Mouse (Mus musculus) hindbrain, postnatal 0 days (tissue): ENCODE results near the gene Sf3b6. TPM values are rescaled to one million over a fixed set of nuclear protein-coding genes. Genes with fewer than 3 reads are reported as not detected.

Experiments used
- ATAC-seq: fragments of 200-750 bp; cut with Nextera tagmentation; 2 replicates; pipeline ENCODE4 v1.8.0; 2017; ENCODE audit warnings: mild to moderate bottlenecking, moderate TSS enrichment, moderate library complexity
- DNase-seq: peaks from one replicate; pipeline ENCODE4 v3.0.0-alpha.2; 2015; ENCODE audit warnings: low spot score
- H3K27ac ChIP-seq: fragments of 300-500 bp; sonication (generic); 2 replicates; pipeline ENCODE4 v1.5.1; 2014; ENCODE audit warnings: mild to moderate bottlenecking
- H3K27me3 ChIP-seq: fragments of 300-500 bp; sonication (generic); 2 replicates; pipeline ENCODE4 v1.6.1; 2014; ENCODE audit warnings: low read length, mixed read lengths; ENCODE audit not compliant: insufficient read depth
- H3K36me3 ChIP-seq: fragments of 300-500 bp; sonication (generic); 2 replicates; pipeline ENCODE4 v1.6.1; 2014; ENCODE audit warnings: low read length, mixed read lengths; ENCODE audit not compliant: insufficient read depth
- H3K4me1 ChIP-seq: fragments of 300-500 bp; sonication (generic); 2 replicates; pipeline ENCODE4 v1.6.1; 2014; ENCODE audit warnings: antibody characterized with exemption, low read length, mixed read lengths; ENCODE audit not compliant: insufficient read depth
- H3K4me2 ChIP-seq: fragments of 300-500 bp; sonication (generic); 2 replicates; pipeline ENCODE4 v1.6.1; 2014; ENCODE audit warnings: low read depth, mild to moderate bottlenecking, low read length, moderate library complexity, mixed read lengths
- H3K4me3 ChIP-seq: fragments of 300-500 bp; sonication (generic); 2 replicates; pipeline ENCODE4 v1.5.1; 2014; ENCODE audit warnings: low read length
- H3K9ac ChIP-seq: fragments of 300-500 bp; sonication (generic); replicated peaks from 2 replicates; pipeline ENCODE4 v1.6.1; 2014; ENCODE audit warnings: mild to moderate bottlenecking, low read length, moderate library complexity, mixed read lengths
- H3K9me3 ChIP-seq: fragments of 300-500 bp; sonication (generic); 2 replicates; pipeline ENCODE4 v1.6.1; 2016; ENCODE audit warnings: low read length, mixed read lengths
- CTCF ChIP-seq: IDR thresholded peaks from 2 replicates; pipeline ENCODE4 v1.5.1; 2016; ENCODE audit warnings: antibody characterized with exemption, control low read depth, low read depth
- WGBS: fragments of 180-500 bp; shearing (Covaris S2); extraction: QIAGEN DNeasy Blood & Tissue Kit; methylation state at CpG from one replicate; pipeline ENCODE4 v1.1.7; 2014; 5-methylcytosine and 5-hydroxymethylcytosine counted together
- polyA plus RNA-seq: library from polyadenylated mRNA; unstranded; fragments of >200 nt; fragmentation: Nextera tagmentation; extraction: Ambion mirVana; gene quantifications from 2 replicates; pipeline ENCODE4 v1.2.1, GENCODE M21; 2015
- total RNA-seq: library from RNA; depleted of rRNA; stranded (reverse); fragments of >200 nt; gene quantifications from 2 replicates; pipeline ENCODE4 v1.2.3, GENCODE M21; 2014; rRNA removed

Gene Sf3b6
- total RNA-seq (64.7 and 77.8 TPM in 2 replicates), polyA plus RNA-seq (299 and 347 TPM in 2 replicates)

- H3K27me3 ChIP-seq = no peaks in the 10 kb centered on the region
- peak within 1 kb of the TSS; percentile 63 for H3K4me3 ChIP-seq
- under 1% methylated on average over 49 of the region's 49 CpGs for WGBS
- H3K36me3 ChIP-seq = peaks cover 6% of the 10 kb centered on the region; the same call in 1 of the 2 replicates
- peak; percentile 98 for DNase-seq
- peaks cover 9% of the 10 kb centered on the region; the same call in 1 of the 2 replicates for H3K4me1 ChIP-seq
- peak within 1 kb of the TSS; percentile 93 for H3K4me2 ChIP-seq
- no peak for TF ChIP-seq CTCF
- H3K27ac ChIP-seq = peak within 1 kb of the TSS; percentile 88
- no peaks in the 10 kb centered on the region for H3K9me3 ChIP-seq
- peak within 1 kb of the TSS; percentile 61 for H3K9ac ChIP-seq
- ATAC-seq = peak; percentile 99
Observed at GRCm38 (mm10) chr12:4817361-4818101, at the start of gene Sf3b6. TSS of gene Sf3b6 (plus strand) at chr12:4817544.

- H3K9ac ChIP-seq = peak within 1 kb of the TSS; percentile 82
- peak within 1 kb of the TSS; percentile 63 for H3K4me3 ChIP-seq
- DNase-seq (peak; percentile 97), ATAC-seq (peak; percentile 99)
- H3K4me2 ChIP-seq = peak within 1 kb of the TSS; percentile 59
- no peaks in the 10 kb centered on the region for H3K27me3 ChIP-seq
- TF ChIP-seq CTCF = peak; percentile 77
- WGBS = 2% methylated on average over 60 of the region's 61 CpGs
- peak within 1 kb of the TSS; percentile 98 for H3K27ac ChIP-seq
- H3K36me3 ChIP-seq = no peaks in the 10 kb centered on the region
- H3K9me3 ChIP-seq = no peaks in the 10 kb centered on the region
- no peaks in the 10 kb centered on the region for H3K4me1 ChIP-seq
Observed at GRCm38 (mm10) chr12:4768492-4769332, 48.6 kb upstream of the Sf3b6 start, which contains the start of the genes Pfn4 and Fam228b. TSS of gene Pfn4 (plus strand) at chr12:4769022. TSS of gene Fam228b (minus strand) at chr12:4769267.

- Histone ChIP-seq H3K36me3 (no peaks in the 10 kb centered on the region), H3K9me3 (no peaks in the 10 kb centered on the region), H3K4me2 (peak overlapping the region; percentile 59), H3K4me3 (peak overlapping the region; percentile 63), H3K27me3 (no peaks in the 10 kb centered on the region), H3K9ac (peak overlapping the region; percentile 82), H3K4me1 (no peaks in the 10 kb centered on the region), H3K27ac (peak overlapping the region; percentile 98)
- TF ChIP-seq CTCF = no peak
- ATAC-seq (no peak), DNase-seq (no peak)
- WGBS = 13% methylated on average over 13 of the region's 13 CpGs
Observed at GRCm38 (mm10) chr12:4769333-4769723, 48.0 kb upstream of the Sf3b6 start.

- no peaks in the 10 kb centered on the region for H3K9me3 ChIP-seq
- H3K9ac ChIP-seq = no peak overlapping the region
- 93% methylated on average over 8 of the region's 8 CpGs for WGBS
- DNase-seq = no peak
- no peak for ATAC-seq
- no peaks in the 10 kb centered on the region for H3K4me1 ChIP-seq
- TF ChIP-seq CTCF = no peak
- no peak overlapping the region for H3K4me2 ChIP-seq
- no peaks in the 10 kb centered on the region; the same call in 1 of the 2 replicates for H3K36me3 ChIP-seq
- H3K27ac ChIP-seq = no peak overlapping the region
- no peak overlapping the region for H3K4me3 ChIP-seq
- H3K27me3 ChIP-seq = no peaks in the 10 kb centered on the region
Observed at GRCm38 (mm10) chr12:4774895-4775587, 42.3 kb upstream of the Sf3b6 start.

GRCm38 (mm10) chr12:4775588-4775949 lies 41.8 kb upstream of the Sf3b6 start:
- Histone ChIP-seq H3K27ac (no peak overlapping the region), H3K4me2 (no peak overlapping the region), H3K9me3 (no peaks in the 10 kb centered on the region), H3K27me3 (no peaks in the 10 kb centered on the region), H3K4me1 (no peaks in the 10 kb centered on the region), H3K4me3 (no peak overlapping the region), H3K9ac (no peak overlapping the region), H3K36me3 (no peaks in the 10 kb centered on the region; the same call in 1 of the 2 replicates)
- DNase-seq (no peak), ATAC-seq (no peak)
- WGBS = 81% methylated on average over 9 of the region's 9 CpGs
- TF ChIP-seq CTCF = no peak

- Histone ChIP-seq H3K27ac (no peak overlapping the region), H3K27me3 (no peaks in the 10 kb centered on the region), H3K4me2 (no peak overlapping the region), H3K4me1 (no peaks in the 10 kb centered on the region), H3K36me3 (no peaks in the 10 kb centered on the region; the same call in 1 of the 2 replicates), H3K4me3 (no peak overlapping the region), H3K9me3 (no peaks in the 10 kb centered on the region), H3K9ac (no peak overlapping the region)
- DNase-seq (no peak), ATAC-seq (no peak)
- 86% methylated on average over 6 of the region's 6 CpGs for WGBS
- TF ChIP-seq CTCF = no peak
Observed at GRCm38 (mm10) chr12:4777734-4778133, 39.6 kb upstream of the Sf3b6 start.
